Mouse (Mus musculus) liver, postnatal 0 days (tissue): ENCODE results near the gene Taok3.

Source experiments
- CTCF ChIP-seq: sonication (generic); IDR thresholded peaks from 2 replicates; pipeline ENCODE4 v1.5.1; 2016; ENCODE audit warnings: antibody characterized with exemption, low read depth
- EP300 ChIP-seq: IDR thresholded peaks from 2 replicates; pipeline ENCODE4 v1.6.1; 2016; ENCODE audit warnings: antibody characterized with exemption, low read depth, mild to moderate bottlenecking

DNA sequence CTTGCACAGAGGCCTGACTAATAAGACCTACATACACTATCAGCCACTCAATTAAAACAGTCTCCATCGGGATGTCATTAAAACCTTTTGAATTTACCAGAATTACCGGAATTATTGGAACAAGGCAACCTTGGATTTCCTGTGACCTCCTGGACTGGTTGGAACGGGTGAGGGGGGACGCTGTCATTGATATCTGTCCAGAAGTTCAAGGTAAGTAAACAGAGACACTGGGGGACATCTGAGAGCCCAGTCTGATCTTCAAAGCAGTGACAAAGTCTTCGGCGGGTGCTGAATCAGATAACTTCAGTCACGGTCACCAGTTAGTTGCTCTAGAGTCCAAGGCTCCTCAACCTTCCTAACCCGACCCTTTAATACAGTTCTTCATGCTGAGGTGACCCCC, 175.1 kb downstream of the Taok3 start:
- TF ChIP-seq EP300 (no peak), CTCF (no peak)
